Mouse (Mus musculus) adrenal gland, postnatal 14 days (tissue): ENCODE measurements at regions not wholly inside any gene's neighbourhood (a gene's known extent, or its start where the extent isn't known, plus 50 kb on each side); places are given as distances from the start of the nearest gene placed in this dataset.

Experiments used
- DNase-seq: peaks from one replicate; pipeline ENCODE4 v3.0.0; 2021; ENCODE audit warnings: mixed read lengths

GRCm38 (mm10) chr15:49043035-49043434 lies 4841.7 kb upstream of the Gm7489 start:
- no peak for DNase-seq

GRCm38 (mm10) chr15:49065069-49065468 lies 4819.6 kb upstream of the Gm7489 start:
- no peak for DNase-seq

GRCm38 (mm10) chr15:49065875-49066274 lies 4818.8 kb upstream of the Gm7489 start:
- peak; percentile 93 for DNase-seq

- DNase-seq: no peak
Measured at GRCm38 (mm10) chr15:49066367-49066766, 4818.3 kb upstream of the Gm7489 start.
